Mouse (Mus musculus) erythroblast, embryonic 14.5 days (primary cell): ENCODE data around the gene Galnt3.

Source experiments
- GATA1 ChIP-seq: IDR thresholded peaks from 2 replicates; pipeline ENCODE4 v1.6.1; 2012; ENCODE audit warnings: low read length, inconsistent platforms, mixed read lengths
- TAL1 ChIP-seq: IDR thresholded peaks from 3 replicates; pipeline ENCODE4 v1.6.1; 2012; ENCODE audit warnings: low read length, inconsistent platforms, mixed read lengths

DNA sequence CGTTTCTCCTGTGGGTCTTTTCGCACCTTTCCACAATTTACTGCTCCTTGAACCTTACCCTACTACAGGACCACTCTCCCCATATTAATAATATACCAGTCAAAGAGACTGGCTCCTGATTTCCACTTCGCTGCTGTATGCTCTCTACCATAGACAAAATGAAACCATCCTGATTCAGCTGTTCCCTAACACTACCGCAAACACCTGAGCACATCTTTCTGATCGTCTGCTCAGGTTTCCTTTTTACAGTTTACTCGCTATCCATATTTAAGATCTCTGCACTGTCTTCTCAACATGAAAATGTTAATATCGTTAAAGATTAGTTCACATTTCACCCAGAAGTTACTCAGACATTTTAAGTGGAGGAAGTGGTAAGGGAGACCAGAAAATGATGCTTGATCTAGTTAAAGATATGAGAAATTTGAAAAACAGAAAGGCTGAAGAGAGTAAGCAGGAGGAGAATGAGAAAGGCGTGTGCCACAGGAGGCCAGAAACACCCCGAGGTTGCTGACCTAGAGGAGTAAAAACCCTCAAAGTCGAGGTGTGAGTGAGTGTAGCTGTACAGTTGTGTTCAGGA lies 23.9 kb upstream of the Galnt3 start:
- no peak for TF ChIP-seq GATA1
- no peak for TF ChIP-seq TAL1
